Mouse (Mus musculus): ENCODE results near the gene Prdx5.
A peak's percentile ranks its signal among the peaks of the same experiment; 100 is the strongest.

Prdx5 gene

DNA sequence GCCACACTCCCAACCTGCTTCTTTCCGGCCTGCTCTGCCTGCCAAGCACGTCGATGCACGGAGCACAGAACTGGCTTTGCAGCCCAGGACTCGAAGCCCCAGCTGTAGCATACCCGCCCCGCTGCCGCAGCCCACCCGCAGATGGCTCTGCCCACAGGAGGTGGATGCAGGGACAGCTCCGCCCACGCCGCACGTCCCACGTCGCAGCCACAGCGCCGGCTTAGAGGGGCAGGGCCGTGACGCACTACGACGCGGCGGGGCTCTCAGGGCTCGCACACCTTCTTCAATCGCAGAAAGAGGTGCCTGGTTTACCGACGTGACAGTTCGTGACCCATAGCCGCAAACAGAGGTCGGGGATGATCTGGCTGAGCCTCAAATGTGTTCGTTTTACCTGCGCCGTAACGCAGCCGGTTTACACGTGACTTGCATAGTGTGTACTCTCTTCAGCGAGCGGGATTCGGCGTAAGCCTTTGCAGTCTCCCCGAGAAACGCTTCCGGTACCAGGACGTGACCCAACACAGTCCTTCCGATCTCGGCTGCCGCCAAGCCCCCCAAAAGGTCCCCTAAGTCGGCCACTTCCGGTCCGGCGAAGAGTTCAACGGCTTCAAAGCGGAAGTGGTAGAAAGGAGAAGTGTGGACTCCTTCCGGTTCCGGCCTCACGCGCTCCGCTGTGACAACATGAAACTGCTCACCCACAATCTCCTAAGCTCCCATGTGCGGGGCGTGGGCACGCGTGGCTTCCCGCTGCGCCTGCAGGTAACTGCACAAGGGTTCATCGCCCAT lies at the start of gene Prdx5, which contains the start of gene Trmt112:
Gene Prdx5 (minus strand): TSS at position 600 of the 783 bp plus-strand sequence.
Gene Trmt112 (plus strand): TSS at position 192 of the 783 bp plus-strand sequence.
- peak; percentile 75 for DNase-seq (ENCODE audit: extremely low spot score, low read depth, low spot score)

DNA sequence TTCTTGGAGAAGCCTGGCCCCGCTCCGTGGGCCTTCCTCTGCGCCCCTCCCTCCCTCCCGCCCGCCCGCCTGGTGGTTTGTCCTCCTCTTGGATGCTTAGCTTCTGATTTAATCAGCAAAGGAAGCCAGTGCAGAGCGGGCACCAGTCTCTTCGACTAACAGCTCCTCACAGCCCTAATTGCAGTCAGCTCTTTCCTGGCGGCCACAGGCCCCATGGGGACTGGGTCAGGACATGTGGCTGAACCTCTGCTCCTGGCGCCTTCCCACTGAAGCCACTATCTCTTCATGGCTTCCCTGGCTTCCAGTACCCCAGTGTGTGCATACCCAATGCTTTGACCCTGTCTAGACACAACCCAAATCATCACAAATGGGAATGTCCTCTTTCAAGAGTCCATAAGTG lies 46.6 kb upstream of the Prdx5 start:
- no peak for DNase-seq (ENCODE audit: extremely low spot score, low read depth, low spot score)

DNA sequence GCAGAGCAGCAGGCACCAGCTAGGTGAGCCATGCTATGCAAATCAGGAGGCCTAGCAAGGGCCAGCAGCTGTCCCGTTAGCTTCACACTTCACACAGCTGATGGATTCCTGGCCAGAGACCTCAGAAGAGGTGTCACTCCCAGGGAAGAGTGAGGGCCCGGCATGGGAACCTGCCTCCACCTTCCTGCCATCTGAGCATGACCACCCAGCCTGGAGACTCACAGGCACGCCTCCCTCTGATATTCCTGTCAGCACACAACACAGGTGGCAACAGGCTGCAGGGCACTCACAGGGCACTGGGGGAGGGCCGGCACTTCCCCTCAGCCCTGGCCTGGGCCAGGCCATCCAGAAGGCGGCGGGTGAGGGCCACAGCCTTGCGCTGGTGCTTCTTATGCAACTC lies 45.5 kb upstream of the Prdx5 start:
- DNase-seq (ENCODE audit: extremely low spot score, low read depth, low spot score): no peak

GRCm38 (mm10) chr19:6954046-6954445 lies 44.1 kb upstream of the Prdx5 start:
- DNase-seq (ENCODE audit: extremely low spot score, low read depth, low spot score): no peak

- DNase-seq (ENCODE audit: extremely low spot score, low read depth, low spot score): no peak
These were observed 42.8 kb upstream of the Prdx5 start for GRCm38 (mm10) chr19:6952712-6953037.

GRCm38 (mm10) chr19:6951994-6952711 lies 42.2 kb upstream of the Prdx5 start:
- no peak for DNase-seq (ENCODE audit: extremely low spot score, low read depth, low spot score)

DNA sequence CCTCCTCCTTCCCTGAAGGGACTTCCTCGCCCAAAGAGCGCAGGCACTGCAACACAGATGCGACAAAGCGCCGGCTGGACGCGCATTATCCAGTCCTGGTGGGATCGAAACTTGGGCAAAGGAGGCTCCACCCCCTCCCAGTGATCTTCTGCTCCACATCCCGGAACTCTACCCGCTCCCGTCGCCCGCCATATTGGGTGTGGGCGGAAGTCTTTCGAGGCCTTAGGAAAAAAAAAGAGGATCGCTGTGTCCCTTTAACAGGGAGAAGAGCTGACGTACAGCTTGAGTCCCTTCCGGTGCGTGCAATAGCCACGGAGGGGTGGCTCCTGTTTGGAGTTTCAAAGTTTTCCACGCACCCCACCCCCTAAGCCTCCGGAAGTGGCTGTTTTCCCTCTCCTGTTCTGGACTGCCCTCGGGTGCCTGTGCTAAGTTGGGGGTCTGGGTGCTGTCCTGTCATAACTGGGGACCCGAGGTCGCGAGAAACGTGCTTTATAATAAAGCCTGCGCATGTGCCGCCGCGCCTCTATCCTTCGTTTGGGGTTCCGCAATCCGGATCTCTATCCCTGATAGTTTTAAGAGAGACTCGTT lies 41.6 kb upstream of the Prdx5 start:
- no peak for DNase-seq (ENCODE audit: extremely low spot score, low read depth, low spot score)

GRCm38 (mm10) chr19:6950613-6951153 lies 40.8 kb upstream of the Prdx5 start:
- no peak for DNase-seq (ENCODE audit: extremely low spot score, low read depth, low spot score)

GRCm38 (mm10) chr19:6949951-6950350 lies 40.0 kb upstream of the Prdx5 start:
- no peak for DNase-seq (ENCODE audit: extremely low spot score, low read depth, low spot score)

DNA sequence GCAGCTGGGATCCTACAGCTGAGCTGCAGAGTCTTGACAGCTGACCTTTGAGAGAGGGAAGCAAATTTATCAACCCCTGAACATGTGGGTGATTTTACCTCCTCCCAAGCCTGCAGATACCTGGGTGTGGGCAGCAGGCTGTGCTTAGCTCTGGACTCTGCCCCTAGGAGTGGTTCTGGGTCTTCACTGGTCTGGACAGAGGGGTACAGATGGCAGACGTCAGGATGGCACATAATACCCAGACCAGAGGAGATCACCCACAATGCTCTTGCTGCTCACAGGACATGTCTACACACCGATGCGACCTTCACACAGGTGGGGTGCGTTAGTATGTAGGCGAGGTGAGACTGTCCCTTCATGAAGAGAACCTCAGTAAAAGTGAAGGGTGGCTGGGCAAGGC lies 39.6 kb upstream of the Prdx5 start:
- DNase-seq (ENCODE audit: extremely low spot score, low read depth, low spot score): no peak

GRCm38 (mm10) chr19:6948186-6948585 lies 38.3 kb upstream of the Prdx5 start:
- no peak for DNase-seq (ENCODE audit: extremely low spot score, low read depth, low spot score)

- DNase-seq (ENCODE audit: extremely low spot score, low read depth, low spot score): no peak
These were observed 37.8 kb upstream of the Prdx5 start for GRCm38 (mm10) chr19:6947742-6948141.

DNA sequence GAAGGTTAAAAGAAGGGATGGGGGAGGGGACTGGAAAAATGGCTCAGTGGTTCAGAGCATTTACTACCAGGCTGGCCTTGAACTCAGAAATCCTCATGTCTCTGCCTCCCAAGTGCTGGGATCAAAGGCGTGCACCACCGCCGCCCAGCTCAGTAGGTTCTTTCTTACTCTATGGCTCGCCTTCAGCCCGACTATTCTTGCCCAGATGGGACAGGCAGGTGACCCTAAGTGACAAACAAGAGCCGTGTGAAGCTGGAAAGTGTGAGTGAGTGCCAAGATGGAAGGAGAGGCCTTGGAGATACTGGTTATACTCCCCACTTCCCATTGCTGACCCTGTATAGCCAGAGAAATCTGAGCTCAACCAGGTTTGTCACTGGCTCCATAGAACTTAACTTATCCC lies 33.8 kb upstream of the Prdx5 start:
- DNase-seq (ENCODE audit: extremely low spot score, low read depth, low spot score): no peak

DNA sequence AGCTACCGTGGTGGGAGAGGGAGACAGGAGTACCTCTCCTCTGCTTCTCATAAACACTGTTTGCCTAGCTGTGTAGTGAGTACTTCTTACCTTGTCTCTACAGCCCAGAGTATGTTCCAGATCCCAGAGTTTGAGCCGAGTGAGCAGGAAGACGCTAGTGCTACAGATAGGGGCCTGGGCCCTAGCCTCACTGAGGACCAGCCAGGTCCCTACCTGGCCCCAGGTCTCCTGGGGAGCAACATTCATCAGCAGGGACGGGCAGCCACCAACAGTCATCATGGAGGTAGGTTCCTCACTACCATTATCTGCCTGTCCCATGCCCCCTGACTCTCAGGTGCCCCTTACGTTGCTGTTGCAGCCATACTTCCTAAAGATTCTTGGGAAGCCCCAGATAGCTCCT lies 32.9 kb upstream of the Prdx5 start:
- no peak for DNase-seq (ENCODE audit: extremely low spot score, low read depth, low spot score)

DNA sequence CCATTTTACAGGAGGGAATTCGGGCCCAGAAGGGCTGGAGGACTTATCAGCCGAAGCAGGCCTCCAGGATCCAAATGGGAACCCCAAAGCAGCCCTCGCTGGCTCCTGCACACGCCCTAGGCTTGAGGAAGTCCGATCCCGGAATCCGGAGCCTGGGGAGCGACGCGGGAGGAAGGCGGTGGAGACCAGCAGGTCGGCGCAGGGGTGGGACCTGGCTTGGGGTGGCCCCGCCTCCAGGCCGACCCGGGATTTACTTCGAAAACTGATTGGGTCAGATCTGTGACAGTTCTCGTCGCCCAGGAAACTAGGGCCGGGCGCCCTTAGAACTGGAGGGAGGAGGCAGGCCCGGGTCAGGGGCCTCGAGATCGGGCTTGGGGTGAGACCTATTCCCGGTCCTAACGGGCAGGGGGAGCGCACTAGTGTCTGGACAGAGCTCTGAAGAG lies 32.4 kb upstream of the Prdx5 start, which contains the start of gene Gpr137:
Gene Gpr137 (minus strand): TSS at position 232 of the 443 bp plus-strand sequence.
- no peak for DNase-seq (ENCODE audit: extremely low spot score, low read depth, low spot score)

GRCm38 (mm10) chr19:6941372-6942248 lies 31.7 kb upstream of the Prdx5 start, which contains the start of gene Bad:
Gene Bad, plus strand, starts transcription at chr19:6941861.
- no peak for DNase-seq (ENCODE audit: extremely low spot score, low read depth, low spot score)

DNA sequence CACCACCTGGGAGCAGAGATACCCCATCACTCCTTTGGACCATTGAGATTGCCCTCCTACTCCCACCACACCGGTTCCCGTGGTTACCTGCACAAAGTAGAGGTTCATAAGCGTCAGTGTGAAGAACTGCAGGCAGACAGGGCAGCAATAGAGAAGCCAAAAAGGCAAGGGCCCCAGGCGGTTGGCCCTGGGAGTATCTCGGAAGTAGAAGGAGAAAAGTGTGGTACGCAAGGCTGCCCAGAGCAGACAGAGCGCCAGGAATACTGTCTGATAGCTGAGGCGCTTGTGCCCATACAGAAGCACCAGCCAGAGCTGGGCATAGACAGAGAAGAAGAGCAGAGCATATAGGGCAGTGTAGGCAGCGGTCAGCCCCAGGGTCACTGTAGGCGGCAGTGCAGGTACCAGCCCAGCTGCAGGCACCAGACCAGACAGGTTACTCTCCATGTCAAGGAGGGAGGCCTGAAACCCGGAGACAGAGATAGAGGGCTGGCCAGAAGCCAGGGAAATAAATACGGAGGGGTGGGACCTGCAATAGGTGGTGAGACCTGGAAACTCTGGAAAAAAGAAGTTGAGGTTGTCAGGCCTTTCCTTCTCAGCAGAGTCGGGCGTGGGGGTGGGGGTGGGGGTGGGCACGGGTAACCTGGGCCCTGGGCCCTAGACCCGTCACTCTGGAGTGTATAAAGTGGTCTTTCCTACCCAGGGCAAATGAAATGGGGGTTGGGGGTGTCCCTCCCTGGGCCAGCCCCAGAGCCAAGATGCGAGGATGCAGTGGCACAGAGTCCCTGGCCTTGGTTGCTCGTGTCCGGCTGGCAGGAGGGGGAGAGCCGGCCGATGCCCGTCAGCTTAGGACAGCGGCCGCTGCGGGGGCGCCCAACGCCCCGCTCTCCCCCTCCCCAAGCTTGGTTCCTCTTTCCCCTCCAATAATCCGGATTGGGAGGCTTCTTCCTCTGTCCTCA lies 30.8 kb upstream of the Prdx5 start:
- no peak for DNase-seq (ENCODE audit: extremely low spot score, low read depth, low spot score)

GRCm38 (mm10) chr19:6939106-6940002 lies 29.4 kb upstream of the Prdx5 start:
- DNase-seq (ENCODE audit: extremely low spot score, low read depth, low spot score): no peak
